Mouse (Mus musculus) heart, postnatal 0 days (tissue): ENCODE measurements around the gene Tex26.

Experiments
- CTCF ChIP-seq: IDR thresholded peaks from 2 replicates; pipeline ENCODE4 v1.5.1; 2016; ENCODE audit warnings: antibody characterized with exemption, control low read depth, low read depth
- EP300 ChIP-seq: IDR thresholded peaks from 2 replicates; pipeline ENCODE4 v1.6.1; 2016; ENCODE audit warnings: antibody characterized with exemption, low read depth

- no peak for TF ChIP-seq CTCF
- TF ChIP-seq EP300: no peak
These were observed 49.0 kb downstream of the Tex26 start for GRCm38 (mm10) chr5:149488360-149489021.
